Mouse (Mus musculus): ENCODE data around the gene Atp1b3. TPM values are rescaled to one million over a fixed set of nuclear protein-coding genes. Genes with fewer than 3 reads are reported as not detected.
A peak's percentile ranks its signal among the peaks of the same experiment; 100 is the strongest.

The Atp1b3 gene
- polyA plus RNA-seq, 1 experiment from 2014 or later, result 181 TPM

GRCm38 (mm10) chr9:96348885-96349284, 15.4 kb downstream of the Atp1b3 start:
- Histone ChIP-seq H3K4me2 (no peak overlapping the region), H3K27ac (ENCODE audit: low read depth) (no peak overlapping the region), H3K4me3 (ENCODE audit: low read depth, low read length) (no peak overlapping the region), H3K27me3 (ENCODE audit: insufficient read depth, low read length) (no peaks in the 10 kb centered on the region), H3K9me3 (ENCODE audit: low read depth, low read length) (no peaks in the 10 kb centered on the region), H3K9ac (no peak overlapping the region), H3K4me1 (ENCODE audit: insufficient read depth) (no peaks in the 10 kb centered on the region), H3K36me3 (ENCODE audit: insufficient read depth) (peaks cover 8% of the 10 kb centered on the region; the same call in 1 of the 2 replicates)
- no peak for DNase-seq
- no peak for ATAC-seq (ENCODE audit: insufficient read depth)
- 90% methylated on average over 5 of the region's 5 CpGs for WGBS
- no peak for TF ChIP-seq CTCF (IDR thresholded peaks at IDR 0.05; ENCODE audit: low read depth)

GRCm38 (mm10) chr9:96345750-96346149, 18.5 kb downstream of the Atp1b3 start:
- Histone ChIP-seq H3K9me3 (ENCODE audit: low read depth, low read length) (no peaks in the 10 kb centered on the region), H3K9ac (no peak overlapping the region), H3K4me2 (no peak overlapping the region), H3K27ac (ENCODE audit: low read depth) (no peak overlapping the region), H3K4me1 (ENCODE audit: insufficient read depth) (no peaks in the 10 kb centered on the region), H3K27me3 (ENCODE audit: insufficient read depth, low read length) (no peaks in the 10 kb centered on the region), H3K4me3 (ENCODE audit: low read depth, low read length) (no peak overlapping the region), H3K36me3 (ENCODE audit: insufficient read depth) (peaks cover 36% of the 10 kb centered on the region)
- TF ChIP-seq CTCF (IDR thresholded peaks at IDR 0.05; ENCODE audit: low read depth), result no peak
- ATAC-seq (ENCODE audit: insufficient read depth) (no peak), DNase-seq (no peak)
- 95% methylated on average over 3 of the region's 3 CpGs for WGBS

- H3K9ac ChIP-seq, result no peak overlapping the region
- ATAC-seq (ENCODE audit: insufficient read depth) (no peak), DNase-seq (no peak)
- H3K27me3 ChIP-seq (ENCODE audit: insufficient read depth, low read length), result no peaks in the 10 kb centered on the region
- H3K4me2 ChIP-seq, result no peak overlapping the region
- TF ChIP-seq CTCF (IDR thresholded peaks at IDR 0.05; ENCODE audit: low read depth), result no peak
- no peak overlapping the region for H3K27ac ChIP-seq (ENCODE audit: low read depth)
- peaks cover 39% of the 10 kb centered on the region for H3K36me3 ChIP-seq (ENCODE audit: insufficient read depth)
- 85% methylated on average over 5 of the region's 5 CpGs for WGBS
- H3K4me3 ChIP-seq (ENCODE audit: low read depth, low read length), result no peak overlapping the region
- no peaks in the 10 kb centered on the region for H3K9me3 ChIP-seq (ENCODE audit: low read depth, low read length)
- no peaks in the 10 kb centered on the region for H3K4me1 ChIP-seq (ENCODE audit: insufficient read depth)
Observed at GRCm38 (mm10) chr9:96331146-96331545, 33.1 kb downstream of the Atp1b3 start.

- Histone ChIP-seq H3K9ac (no peak overlapping the region), H3K27me3 (ENCODE audit: insufficient read depth, low read length) (no peaks in the 10 kb centered on the region), H3K27ac (ENCODE audit: low read depth) (no peak overlapping the region), H3K9me3 (ENCODE audit: low read depth, low read length) (no peaks in the 10 kb centered on the region), H3K4me2 (no peak overlapping the region), H3K4me3 (ENCODE audit: low read depth, low read length) (no peak overlapping the region), H3K4me1 (ENCODE audit: insufficient read depth) (no peaks in the 10 kb centered on the region), H3K36me3 (ENCODE audit: insufficient read depth) (peaks cover 13% of the 10 kb centered on the region; the same call in 1 of the 2 replicates)
- ATAC-seq (ENCODE audit: insufficient read depth), result no peak
- no peak for DNase-seq
- TF ChIP-seq CTCF (IDR thresholded peaks at IDR 0.05; ENCODE audit: low read depth), result no peak
- WGBS, result 82% methylated on average over 4 of the region's 4 CpGs
Observed at GRCm38 (mm10) chr9:96328226-96328625, 36.0 kb downstream of the Atp1b3 start.

- DNase-seq (peak; percentile 69), ATAC-seq (ENCODE audit: insufficient read depth) (peak; percentile 62; the same call in 1 of the 2 replicates)
- H3K27ac ChIP-seq (ENCODE audit: low read depth), result no peak overlapping the region
Observed at GRCm38 (mm10) chr9:96326496-96326923, 37.7 kb downstream of the Atp1b3 start.

GRCm38 (mm10) chr9:96324502-96324901, 39.7 kb downstream of the Atp1b3 start:
- 66% methylated on average over 4 of the region's 4 CpGs for whole genome bisulfite sequencing
- Histone ChIP-seq H3K4me2 (no peak overlapping the region), H3K9me3 (ENCODE audit: low read depth, low read length) (no peaks in the 10 kb centered on the region), H3K27ac (ENCODE audit: low read depth) (no peak overlapping the region), H3K4me1 (ENCODE audit: insufficient read depth) (no peaks in the 10 kb centered on the region), H3K9ac (no peak overlapping the region), H3K36me3 (ENCODE audit: insufficient read depth) (peaks cover 14% of the 10 kb centered on the region; the same call in 1 of the 2 replicates), H3K27me3 (ENCODE audit: insufficient read depth, low read length) (no peaks in the 10 kb centered on the region), H3K4me3 (ENCODE audit: low read depth, low read length) (no peak overlapping the region)
- ATAC-seq (ENCODE audit: insufficient read depth) (no peak), DNase-seq (peak; percentile 20)
- no peak for TF ChIP-seq CTCF (IDR thresholded peaks at IDR 0.05; ENCODE audit: low read depth)

More at GRCm38 (mm10) chr9:96326496-96326923, 37.7 kb downstream of the Atp1b3 start:
- 51% methylated on average over 6 of the region's 6 CpGs for WGBS
- Histone ChIP-seq H3K4me3 (ENCODE audit: low read depth, low read length) (no peak overlapping the region), H3K4me2 (no peak overlapping the region), H3K4me1 (ENCODE audit: insufficient read depth) (no peaks in the 10 kb centered on the region), H3K27me3 (ENCODE audit: insufficient read depth, low read length) (no peaks in the 10 kb centered on the region), H3K9me3 (ENCODE audit: low read depth, low read length) (no peaks in the 10 kb centered on the region), H3K9ac (no peak overlapping the region), H3K36me3 (ENCODE audit: insufficient read depth) (peaks cover 9% of the 10 kb centered on the region; the same call in 1 of the 2 replicates)
- no peak for TF ChIP-seq CTCF (IDR thresholded peaks at IDR 0.05; ENCODE audit: low read depth)

- DNase-seq, result no peak
Observed at GRCm38 (mm10) chr9:96322411-96323152, 41.7 kb downstream of the Atp1b3 start.

More at GRCm38 (mm10) chr9:96322411-96323152, 41.7 kb downstream of the Atp1b3 start:
- no peak for ATAC-seq (ENCODE audit: insufficient read depth)
- H3K36me3 ChIP-seq (ENCODE audit: insufficient read depth), result peaks cover 22% of the 10 kb centered on the region
- no peak overlapping the region for H3K4me3 ChIP-seq (ENCODE audit: low read depth, low read length)
- H3K9me3 ChIP-seq (ENCODE audit: low read depth, low read length), result no peaks in the 10 kb centered on the region
- H3K4me2 ChIP-seq, result no peak overlapping the region
- H3K4me1 ChIP-seq (ENCODE audit: insufficient read depth), result no peaks in the 10 kb centered on the region
- H3K9ac ChIP-seq, result no peak overlapping the region
- TF ChIP-seq CTCF (IDR thresholded peaks at IDR 0.05; ENCODE audit: low read depth), result no peak
- H3K27ac ChIP-seq (ENCODE audit: low read depth), result no peak overlapping the region
- 91% methylated on average over 15 of the region's 15 CpGs for WGBS
- no peaks in the 10 kb centered on the region for H3K27me3 ChIP-seq (ENCODE audit: insufficient read depth, low read length)

Measured in lung, embryonic 14.5 days (tissue).